ENCODE assay signal across 25 mouse cellular contexts in the genomic region with DNA sequence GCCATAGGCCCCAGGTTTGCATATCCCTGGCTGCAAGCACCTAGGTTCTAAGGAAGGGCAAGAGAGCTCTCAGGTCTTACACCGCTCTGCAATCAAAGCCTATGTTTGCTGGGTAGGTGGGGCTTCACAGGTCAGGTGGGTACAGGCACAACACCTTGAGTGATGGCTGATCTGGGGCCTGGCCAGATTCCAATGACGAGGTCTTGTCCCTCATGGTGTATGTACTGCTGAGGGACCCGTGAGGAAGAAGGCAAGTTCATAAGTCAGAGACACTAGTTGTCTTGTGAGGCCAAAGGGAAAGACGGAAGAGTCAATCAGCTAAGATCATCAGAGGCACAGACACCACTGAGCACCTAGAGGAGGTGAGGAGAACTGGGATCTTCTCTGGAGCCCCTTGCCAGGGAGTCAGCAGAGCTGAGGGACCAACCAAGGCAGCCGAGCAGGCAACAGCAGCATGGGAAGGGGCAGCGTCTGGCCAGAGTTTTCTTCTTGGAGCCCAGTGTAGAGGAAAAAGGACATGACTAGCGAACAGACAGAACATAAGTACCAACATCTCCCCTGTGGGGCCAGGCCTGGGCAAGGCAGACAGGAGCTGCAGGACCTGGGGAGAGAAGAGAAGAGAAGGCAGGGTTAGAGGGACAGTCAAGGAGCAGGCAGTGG. TPM values are rescaled to one million over a fixed set of nuclear protein-coding genes. Genes with fewer than 3 reads are reported as not detected.
"Had no signal": no experiment of that assay in that cellular context is flagged by ENCODE, and none has a peak within 500 bp of the region (broad histone marks: within the 10 kb centered on the region; RNA-seq: fewer than 3 reads in every experiment).

No protein-coding gene starts in this region.

- DNase-seq: retina, postnatal 1 day; right cerebral cortex, adult 18-20 months; right cerebral cortex, postnatal 14 days; right cerebral cortex, postnatal 25 days; right cerebral cortex, postnatal 4 days; spleen, adult 18-20 months; thymus, adult 18-20 months; thymus, adult 2 months; thymus, postnatal 14 days; thymus, postnatal 25 days; thymus, postnatal 36 days; thymus, postnatal 4 days had no signal

- H3K36me3 ChIP-seq: neural tube, embryonic 13.5 days; neural tube, embryonic 15.5 days; stomach, embryonic 15.5 days had no signal

- H3K9ac ChIP-seq: neural tube, embryonic 13.5 days; neural tube, embryonic 15.5 days; stomach, embryonic 15.5 days had no signal

- H3K4me1 ChIP-seq: neural tube, embryonic 13.5 days; neural tube, embryonic 15.5 days; stomach, embryonic 15.5 days had no signal

- H3K27me3 ChIP-seq: neural tube, embryonic 13.5 days; neural tube, embryonic 15.5 days; stomach, embryonic 15.5 days had no signal

- H3K4me2 ChIP-seq: neural tube, embryonic 13.5 days; neural tube, embryonic 15.5 days; stomach, embryonic 15.5 days had no signal

- H3K9me3 ChIP-seq: neural tube, embryonic 13.5 days; neural tube, embryonic 15.5 days; stomach, embryonic 15.5 days had no signal

- H3K4me3 ChIP-seq: neural tube, embryonic 13.5 days; neural tube, embryonic 15.5 days; stomach, embryonic 15.5 days had no signal

- H3K27ac ChIP-seq: neural tube, embryonic 13.5 days; neural tube, embryonic 15.5 days; stomach, embryonic 15.5 days; stomach, postnatal 0 days had no signal

RNA-seq across cellular contexts. Expression of a gene that starts 5.4 kb away (rescaled TPM):
- total RNA-seq: neutrophil, adult 5-6 weeks had no signal
- polyA plus RNA-seq: neural tube, embryonic 13.5 days; neural tube, embryonic 14.5 days; neural tube, embryonic 15.5 days; small intestine, adult 2 months; spleen, adult 2 months; stomach, embryonic 14.5 days; stomach, embryonic 15.5 days; stomach, embryonic 16.5 days; stomach, postnatal 0 days; thymus, postnatal 0 days; urinary bladder, adult 2 months had no signal

RNA-seq across cellular contexts. Expression of a gene that starts 15.5 kb away (rescaled TPM):
- total RNA-seq: neutrophil, adult 5-6 weeks had no signal
- polyA plus RNA-seq: neural tube, embryonic 13.5 days; neural tube, embryonic 14.5 days; neural tube, embryonic 15.5 days; small intestine, adult 2 months; spleen, adult 2 months; stomach, embryonic 14.5 days; stomach, embryonic 15.5 days; stomach, embryonic 16.5 days; stomach, postnatal 0 days; thymus, adult 2 months; thymus, postnatal 0 days; urinary bladder, adult 2 months had no signal

RNA-seq across cellular contexts. Expression of a gene that starts 26.4 kb away (rescaled TPM):
- total RNA-seq: neutrophil, adult 5-6 weeks had no signal
- polyA plus RNA-seq: neural tube, embryonic 13.5 days; neural tube, embryonic 14.5 days; neural tube, embryonic 15.5 days; small intestine, adult 2 months; spleen, adult 2 months; stomach, embryonic 14.5 days; stomach, embryonic 15.5 days; stomach, embryonic 16.5 days; stomach, postnatal 0 days; testis, adult 2 months; thymus, adult 2 months; thymus, postnatal 0 days; urinary bladder, adult 2 months had no signal

RNA-seq across cellular contexts. Expression of a gene that starts 41.1 kb away (rescaled TPM):
- total RNA-seq: neutrophil, adult 5-6 weeks had no signal
- polyA plus RNA-seq: neural tube, embryonic 13.5 days; neural tube, embryonic 14.5 days; neural tube, embryonic 15.5 days; small intestine, adult 2 months; spleen, adult 2 months; stomach, embryonic 14.5 days; stomach, embryonic 15.5 days; stomach, embryonic 16.5 days; stomach, postnatal 0 days; testis, adult 2 months; thymus, postnatal 0 days; urinary bladder, adult 2 months had no signal

RNA-seq across cellular contexts. Expression of a gene that starts 57.7 kb away (rescaled TPM):
- total RNA-seq: neutrophil, adult 5-6 weeks had no signal
- polyA plus RNA-seq: neural tube, embryonic 13.5 days; neural tube, embryonic 14.5 days; neural tube, embryonic 15.5 days; small intestine, adult 2 months; spleen, adult 2 months; stomach, embryonic 14.5 days; stomach, embryonic 15.5 days; stomach, embryonic 16.5 days; stomach, postnatal 0 days; testis, adult 2 months; thymus, adult 2 months; thymus, postnatal 0 days; urinary bladder, adult 2 months had no signal
